Mouse (Mus musculus): ENCODE measurements around the gene Ppp1r11. TPM values are rescaled to one million over a fixed set of nuclear protein-coding genes. Genes with fewer than 3 reads are reported as not detected.

Ppp1r11 gene
- 56.2 TPM for total RNA-seq (2023)

DNA sequence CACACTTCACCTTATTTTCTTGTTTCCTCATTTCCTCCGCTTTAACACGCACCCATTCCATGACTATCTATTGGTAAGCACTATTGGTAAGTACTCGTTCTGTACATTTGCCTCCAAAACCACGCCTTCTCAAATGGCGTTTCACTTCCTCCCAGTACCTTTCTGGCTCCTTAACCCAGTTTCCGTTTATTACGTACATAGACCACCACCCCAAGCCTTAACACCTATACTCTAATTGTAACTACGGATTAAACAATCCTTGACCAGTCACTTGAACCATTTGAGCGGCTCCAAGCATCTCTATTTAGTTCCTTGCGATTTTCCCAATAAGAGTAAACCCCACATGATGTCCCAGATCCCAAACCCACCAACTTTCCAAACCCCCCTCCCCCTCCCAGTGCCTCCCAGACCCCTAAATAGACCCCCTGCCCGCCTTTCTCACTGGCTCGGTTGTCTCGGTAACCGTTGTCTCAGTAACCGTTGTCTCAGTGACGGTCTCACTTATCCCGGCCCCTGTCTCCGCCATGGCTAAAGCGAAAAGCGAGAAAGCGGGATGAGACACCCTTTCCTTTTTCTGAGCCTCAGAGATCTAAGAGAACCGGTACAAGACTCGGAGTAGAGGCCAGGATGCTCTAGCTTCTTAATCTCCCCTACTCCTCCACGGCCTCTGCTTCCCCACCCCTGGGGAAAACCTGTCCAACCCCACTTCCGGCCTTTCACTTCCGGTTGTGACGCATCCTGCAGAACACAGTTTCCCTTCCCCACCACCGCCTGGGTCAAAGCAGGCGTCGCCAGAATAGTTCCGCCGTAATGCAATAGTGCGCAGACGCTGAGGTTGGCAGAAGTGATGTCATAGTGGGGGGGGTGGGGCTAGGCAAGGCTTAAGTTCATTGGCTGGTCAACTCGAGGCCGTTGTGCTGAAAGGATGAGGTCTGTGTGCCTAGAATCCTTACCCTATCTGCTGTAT is at the start of gene Ppp1r11:
Gene Ppp1r11 (minus strand): TSS at position 761 of the 967 bp plus-strand sequence.

DNA sequence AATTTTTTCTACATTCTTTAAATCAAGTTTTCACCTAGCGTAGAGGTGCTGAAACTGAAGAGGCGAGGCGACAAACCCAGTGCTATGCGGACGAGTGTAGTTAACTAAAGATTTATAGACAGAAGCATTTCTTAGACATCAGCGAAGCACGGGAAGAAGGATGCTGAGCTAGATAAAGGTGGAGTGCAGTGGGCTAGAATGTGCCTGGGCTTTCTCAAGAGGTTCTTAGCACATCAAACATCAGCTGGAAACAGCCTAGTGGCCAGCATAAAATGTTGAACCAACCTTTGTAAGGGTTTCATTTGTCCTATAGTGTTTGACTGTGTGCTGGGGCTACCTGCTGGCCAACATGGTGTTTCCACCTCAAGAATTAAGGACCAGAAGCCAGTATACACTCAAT is 49.3 kb upstream of the Ppp1r11 start, which contains the start of gene Zfp57:
Gene Zfp57 (plus strand): TSS at position 301 of the 400 bp plus-strand sequence.

DNA sequence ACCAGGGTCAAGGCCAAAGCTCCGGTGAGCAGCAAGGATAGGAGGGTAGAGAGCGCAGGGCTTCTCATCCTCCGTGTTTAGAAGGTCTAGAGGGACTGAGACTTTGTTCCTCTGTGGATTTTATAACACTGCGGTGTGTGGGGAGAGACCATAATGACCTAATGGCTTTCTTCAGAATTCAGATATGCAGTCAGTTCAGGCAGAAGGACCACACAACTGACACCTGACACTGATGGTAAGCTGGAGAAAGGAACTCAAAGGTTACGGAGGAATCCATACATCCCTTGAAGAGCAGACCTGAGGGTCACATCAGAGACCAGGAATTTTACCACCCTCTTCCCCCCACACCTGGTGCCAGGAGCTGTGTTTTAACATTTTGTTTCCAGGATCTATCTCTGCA is 37.9 kb upstream of the Ppp1r11 start, which contains the start of gene H2-M5:
Gene H2-M5 (minus strand): TSS at position 101 of the 400 bp plus-strand sequence.

DNA sequence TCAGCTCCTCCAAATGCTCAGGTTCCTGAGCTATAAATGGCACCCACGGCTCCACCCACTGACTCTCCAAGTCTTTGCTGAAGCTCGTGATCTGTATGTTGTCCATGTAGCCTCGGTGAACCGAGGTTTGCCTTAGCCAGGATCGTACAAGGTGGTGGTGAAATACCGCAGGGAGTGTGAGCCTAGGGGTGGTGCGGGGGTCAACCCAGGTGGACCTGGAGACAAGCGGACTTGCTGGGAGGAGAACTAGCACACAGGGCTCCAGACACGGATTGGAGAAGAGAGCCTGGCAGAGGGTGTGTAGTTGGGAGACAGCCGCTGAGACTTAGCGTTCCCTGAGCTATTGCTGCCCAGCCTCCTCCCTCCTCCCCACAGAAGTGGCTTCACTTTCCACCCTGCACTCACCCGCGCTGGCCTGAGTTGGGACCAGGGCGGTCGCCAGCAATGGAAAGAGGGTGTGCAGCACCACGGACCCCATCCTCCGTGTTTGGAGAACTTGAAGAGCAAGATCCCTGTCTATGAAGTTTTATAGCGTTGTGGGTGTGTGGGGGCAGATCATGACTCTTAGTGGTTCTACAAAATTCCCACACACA is 29.8 kb upstream of the Ppp1r11 start, which contains the start of gene 2410137M14Rik:
Gene 2410137M14Rik (minus strand): TSS at position 17 of the 593 bp plus-strand sequence.

DNA sequence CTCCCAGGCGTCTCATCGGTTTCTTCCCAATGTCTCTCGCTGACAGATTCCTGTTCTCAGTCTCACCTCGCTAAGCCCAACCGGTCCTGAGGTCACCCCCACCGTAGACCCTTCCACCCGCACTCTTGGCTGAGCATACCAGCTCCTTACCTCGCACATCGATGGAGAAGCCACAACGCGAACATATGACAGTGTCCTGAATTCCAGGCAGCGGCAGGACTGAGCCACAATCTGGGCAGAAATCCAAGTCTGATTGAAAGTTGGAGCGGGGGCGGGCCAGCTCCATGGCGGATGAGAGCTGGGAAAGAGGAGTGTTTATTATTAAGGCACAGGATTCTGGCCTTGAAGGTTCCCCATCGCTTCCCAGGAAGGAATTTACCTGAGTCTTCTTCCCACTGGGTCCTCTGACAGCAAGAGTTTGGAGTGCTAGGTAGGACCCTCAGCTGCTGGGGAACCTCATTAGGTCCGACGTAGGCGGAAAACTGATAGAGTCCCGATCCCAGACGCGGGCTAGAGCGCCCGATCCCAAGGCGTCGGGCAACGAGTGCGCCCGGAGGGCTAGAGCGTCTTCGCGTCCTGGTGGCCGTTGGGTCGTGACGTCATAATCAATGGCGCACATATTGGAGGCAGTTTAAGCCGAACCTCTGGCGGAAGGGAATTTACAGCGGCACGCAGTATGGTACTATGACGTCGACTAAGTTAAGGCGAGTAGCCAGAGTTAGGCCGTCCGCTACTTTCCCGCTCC is 6.6 kb upstream of the Ppp1r11 start, which contains the start of the genes Znrd1 and Znrd1as:
Gene Znrd1 (minus strand): TSS at position 561 of the 745 bp plus-strand sequence.
Gene Znrd1as (plus strand): TSS at position 594 of the 745 bp plus-strand sequence.

DNA sequence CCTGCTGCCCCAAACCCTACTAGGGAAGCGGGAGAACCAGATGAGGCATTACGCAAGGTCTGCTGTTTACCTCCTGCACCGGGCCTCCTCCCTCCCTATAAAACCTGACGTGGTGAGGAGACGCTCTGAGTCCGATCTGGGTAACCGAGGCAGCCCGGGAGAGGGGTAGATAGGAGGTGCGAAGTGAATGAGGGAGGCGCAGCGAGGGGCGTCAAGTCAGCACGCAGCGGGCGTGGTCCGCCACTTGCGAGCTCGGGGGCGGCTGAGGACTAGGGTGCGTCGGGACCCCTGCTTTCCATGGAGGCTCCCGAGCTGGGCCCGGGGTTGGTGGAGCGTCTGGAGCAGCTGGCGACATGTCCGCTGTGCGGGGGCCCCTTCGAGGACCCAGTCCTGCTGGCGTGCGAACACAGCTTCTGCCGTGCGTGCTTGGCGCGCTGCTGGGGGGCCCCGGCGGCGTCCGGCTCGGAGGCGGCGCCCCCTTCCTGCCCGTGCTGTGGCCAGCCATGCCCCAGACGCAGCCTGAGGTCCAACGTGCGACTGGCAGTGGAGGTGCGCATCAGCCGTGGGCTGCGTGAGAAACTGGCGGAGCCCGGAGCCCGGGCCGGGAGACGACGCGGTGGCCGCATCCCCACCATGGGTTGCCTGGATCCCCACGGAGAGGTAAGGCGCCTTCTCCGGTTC is 8.6 kb downstream of the Ppp1r11 start, which contains the start of gene Rnf39:
Gene Rnf39 (plus strand): TSS at position 128 of the 681 bp plus-strand sequence.

Other genes starting within 250 kb of the Ppp1r11 start
- not detected for gene H2-M10.5, start 178.8 kb downstream of the Ppp1r11 start, total RNA-seq (2023)
- not detected for gene H2-M10.6, start 139.6 kb downstream of the Ppp1r11 start, total RNA-seq (2023)
- gene Trim26, start 114.6 kb downstream of the Ppp1r11 start, total RNA-seq (2023), result 128 TPM
- not detected for gene Trim15, start 84.5 kb downstream of the Ppp1r11 start, total RNA-seq (2023)
- 0.89 TPM for gene Trim10, start 82.2 kb downstream of the Ppp1r11 start, total RNA-seq (2023)
- gene Trim40, start 61.6 kb downstream of the Ppp1r11 start, total RNA-seq (2023), result not detected
- not detected for gene Trim31, start 53.6 kb downstream of the Ppp1r11 start, total RNA-seq (2023)
- gene Rnf39, start 8.8 kb downstream of the Ppp1r11 start, total RNA-seq (2023), result 2.2 TPM
- 59.2 TPM for gene Znrd1, start 6.8 kb upstream of the Ppp1r11 start, total RNA-seq (2023)
- gene Znrd1as, start 6.9 kb upstream of the Ppp1r11 start, total RNA-seq (2023), result 2.3 TPM
- gene 2410137M14Rik, start 29.5 kb upstream of the Ppp1r11 start, total RNA-seq (2023), result not detected
- not detected for gene H2-M5, start 37.8 kb upstream of the Ppp1r11 start, total RNA-seq (2023)
- not detected for gene Zfp57, start 49.4 kb upstream of the Ppp1r11 start, total RNA-seq (2023)
- gene Mog, start 71.7 kb upstream of the Ppp1r11 start, total RNA-seq (2023), result not detected
- 153 TPM for gene Gabbr1, start 94.2 kb upstream of the Ppp1r11 start, total RNA-seq (2023)
- gene Olfr90, start 136.8 kb upstream of the Ppp1r11 start, total RNA-seq (2023), result 0.18 TPM
- not detected for gene Olfr91, start 146.5 kb upstream of the Ppp1r11 start, total RNA-seq (2023)
- not detected for gene Olfr92, start 168.3 kb upstream of the Ppp1r11 start, total RNA-seq (2023)
- gene Olfr93, start 209.8 kb upstream of the Ppp1r11 start, total RNA-seq (2023), result not detected
- not detected for gene Ubd, start 242.2 kb upstream of the Ppp1r11 start, total RNA-seq (2023)
- gene Olfr94, start 249.3 kb upstream of the Ppp1r11 start, total RNA-seq (2023), result not detected

All from CD8-positive naive resting alpha-beta T cell, adult 57 days (primary cell).